Mouse (Mus musculus) left cerebral cortex, postnatal 36 days (tissue): ENCODE data around the gene Spindoc. TPM values are rescaled to one million over a fixed set of nuclear protein-coding genes. Genes with fewer than 3 reads are reported as not detected.

Source experiments
- DNase-seq, 2 experiments: peaks; one replicate each; pipeline ENCODE4 v3.0.0; 2021 to 2022; ENCODE audit warnings: low spot score in 2 of 2, mixed read lengths in 1 of 2
- intact Hi-C: fragments of 180-260 bp; cut with DNase I; formaldehyde crosslinking; loops from one replicate; pipeline ENCODE4 v1.15.1; 2025
- microRNA-seq: library from miRNA; unstranded; fragments of <30 nt; microRNA quantifications from one replicate; pipeline ENCODE4 v1.2.0, GENCODE M21; 2022
- total RNA-seq, 2 experiments: library from RNA; stranded (reverse); gene quantifications; 2 replicates each; pipeline ENCODE4 v1.2.3; 2021

Spindoc gene
- total RNA-seq, 2 experiments from 2014 or later: 31.9 to 37.4 TPM

DNA sequence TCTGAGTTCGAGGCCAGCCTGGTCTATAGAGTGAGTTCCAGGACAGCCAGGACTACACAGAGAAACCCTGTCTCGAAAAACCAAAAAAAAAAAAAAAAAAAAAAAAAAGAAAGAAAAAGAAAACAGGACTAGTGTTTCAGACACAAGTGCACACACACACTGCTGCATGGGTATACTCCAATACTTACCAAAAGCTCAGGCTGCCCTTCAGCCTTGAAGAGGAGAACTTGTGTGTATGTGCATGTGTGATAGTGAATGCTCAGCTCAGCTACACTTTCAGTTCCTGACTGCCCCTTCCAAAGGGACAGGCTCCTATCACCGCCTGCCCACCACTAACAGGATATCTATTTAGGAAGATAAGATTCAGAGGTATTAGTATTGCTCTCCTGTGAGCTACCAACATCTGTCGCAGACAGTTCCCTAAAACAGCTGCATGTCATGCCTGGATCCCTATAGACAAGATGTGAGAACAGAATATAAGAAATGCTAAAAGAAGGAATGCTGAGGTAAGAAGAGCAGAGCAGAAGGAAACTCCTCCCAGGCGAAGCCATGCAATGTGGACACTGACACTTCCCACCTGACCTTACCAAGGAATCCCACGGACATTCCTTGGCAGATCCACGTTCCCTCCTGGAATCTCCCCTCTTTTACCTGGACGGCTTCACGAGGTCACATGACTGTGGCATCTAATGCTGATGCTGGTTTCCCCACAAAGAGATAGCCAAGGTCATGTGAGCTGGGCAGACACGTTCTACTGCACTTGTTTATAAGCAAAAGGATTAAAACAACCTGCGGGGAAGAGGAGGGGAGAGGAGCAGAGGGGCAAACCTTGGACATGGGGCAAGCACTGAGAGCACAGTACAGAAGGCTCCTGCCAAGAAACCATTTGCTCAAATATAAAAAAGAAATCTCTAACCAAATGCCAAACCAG lies 77.1 kb downstream of the Spindoc start:
- intact Hi-C loops: no loop called here
- DNase-seq: no peak

DNA sequence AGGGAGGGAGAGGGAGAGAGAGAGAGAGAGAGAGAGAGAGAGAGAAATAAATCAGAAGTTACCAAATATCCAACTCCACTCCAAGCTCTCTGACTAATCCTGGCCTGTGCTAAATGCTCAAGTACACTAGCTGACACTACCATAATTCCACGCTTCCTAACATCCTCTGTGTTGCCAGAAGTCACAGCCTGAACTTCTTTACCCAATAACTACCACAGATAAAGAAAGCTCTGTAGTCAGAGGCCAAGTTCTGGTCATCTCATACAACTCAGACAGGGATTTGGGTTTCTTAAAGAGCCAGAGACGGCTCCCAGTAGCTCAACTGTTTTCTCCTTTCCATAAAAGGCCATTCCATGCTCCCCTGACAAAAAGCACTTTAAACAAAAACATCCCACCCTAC lies 78.0 kb downstream of the Spindoc start:
- DNase-seq: no peak
- intact Hi-C loops: loop anchor here (5.0 kb wide), 1 partner anchor 38 kb away; the partner anchor contains the start of gene Mark2

Small RNAs within 50 kb of the gene (microRNA-seq; reads per million reads assigned to microRNA genes)
- 1.3 reads per million for gene Mir6991

Other genes with a start within 250 kb of the Spindoc start
- gene Otub1, start 176.7 kb downstream of the Spindoc start, total RNA-seq: 100 to 1,000 TPM; 253 to 285 TPM
- gene Cox8a, start 165.4 kb downstream of the Spindoc start, total RNA-seq: 1,000 to 10,000 TPM in 1 of 2 experiments, 100 to 1,000 TPM in 1; 989 to 1,090 TPM
- 10 to 100 TPM; 26.5 to 42.4 TPM for gene Naa40, start 141.8 kb downstream of the Spindoc start, total RNA-seq
- 10 to 100 TPM; 14.9 to 16.0 TPM for gene Rcor2, start 115.7 kb downstream of the Spindoc start, total RNA-seq
- 100 to 1,000 TPM; 134 to 160 TPM for gene Mark2, start 41.1 kb downstream of the Spindoc start, total RNA-seq
- gene 2700081O15Rik, start 34.6 kb upstream of the Spindoc start, total RNA-seq: 10 to 100 TPM; 34.7 to 37.3 TPM
- 100 to 1,000 TPM; 812 to 902 TPM for gene Rtn3, start 100.3 kb upstream of the Spindoc start, total RNA-seq
- gene Atl3, start 111.0 kb upstream of the Spindoc start, total RNA-seq: 10 to 100 TPM; 23.4 to 25.7 TPM
- gene Pla2g16, start 174.5 kb upstream of the Spindoc start, total RNA-seq: 10 to 100 TPM; 27.2 to 29.2 TPM
- gene Lgals12, start 224.2 kb upstream of the Spindoc start, total RNA-seq: 1 to 10 TPM in 1 of 2 experiments, under 1 TPM in 1; 0.57 to 1.0 TPM
- not detected for gene Hrasls5, start 229.5 kb upstream of the Spindoc start, total RNA-seq